Mouse (Mus musculus) E14TG2a.4 (cell line): ENCODE measurements around the gene Hal.

Source experiments
- CTCF ChIP-seq: conservative IDR thresholded peaks from 2 replicates; pipeline ENCODE4 v1.5.1; 2014; ENCODE audit warnings: low read length
- NANOG ChIP-seq: IDR thresholded peaks from 2 replicates; pipeline ENCODE4 v1.6.1; 2014; ENCODE audit warnings: borderline replicate concordance, low read length, mixed read lengths
- POU5F1 ChIP-seq: IDR thresholded peaks from 2 replicates; pipeline ENCODE4 v1.6.1; 2014; ENCODE audit warnings: low read length, borderline replicate concordance

- TF ChIP-seq CTCF (no peak), POU5F1 (no peak), NANOG (no peak)
These were observed 53.0 kb downstream of the Hal start for GRCm38 (mm10) chr10:93541585-93541984.
